Mouse (Mus musculus): Measurements from ENCODE around the gene Taldo1.

GRCm38 (mm10) chr7:141430585-141431240 lies 38.7 kb downstream of the Taldo1 start:
- TF ChIP-seq FLI1 (IDR thresholded peaks at IDR 0.05; ENCODE audit: low read length) (no peak), GATA1 (IDR thresholded peaks at IDR 0.05; ENCODE audit: borderline replicate concordance, low read length) (no peak)
